Mouse (Mus musculus) ES-E14 (cell line): Measurements from ENCODE around the gene Tet1. TPM values are rescaled to one million over a fixed set of nuclear protein-coding genes. Genes with fewer than 3 reads are reported as not detected.
"Not testable (repeated sequence)": the region's sequence is repeated elsewhere in the genome, so short reads cannot be mapped to it uniquely, and the experiment has no call there.

Experiments
- DNase-seq: peaks from one replicate; pipeline ENCODE4 v3.0.0-alpha.2; 2013; ENCODE audit warnings: low read depth, low spot score
- H3K27ac ChIP-seq: 2 replicates; pipeline ENCODE4 v1.5.1; 2012; ENCODE audit warnings: low read depth, mild to moderate bottlenecking, low read length, moderate library complexity, mixed read lengths; ENCODE audit not compliant: poor library complexity, insufficient read depth, severe bottlenecking
- H3K36me3 ChIP-seq: 2 replicates; pipeline ENCODE4 v1.6.1; 2012; ENCODE audit warnings: mild to moderate bottlenecking, low read length, moderate library complexity, mixed read lengths; ENCODE audit not compliant: control insufficient read depth, poor library complexity, insufficient read depth, severe bottlenecking
- H3K4me1 ChIP-seq, 2 experiments: fragments of 150-350 bp in 1 of 2; sonication (generic) in 1 of 2; 2 replicates each; pipeline ENCODE4 v1.6.1; 2012; ENCODE audit warnings: low read length in 2 of 2, mild to moderate bottlenecking in 1 of 2, mixed read lengths in 1 of 2; ENCODE audit not compliant: control insufficient read depth in 2 of 2, insufficient read depth in 2 of 2, poor library complexity in 1 of 2
- H3K4me3 ChIP-seq, 2 experiments: fragments of 150-350 bp in 1 of 2; sonication (generic) in 1 of 2; 2 replicates each; pipeline ENCODE4 v1.5.1; 2012; ENCODE audit warnings: low read length in 2 of 2, low read depth in 1 of 2, mild to moderate bottlenecking in 1 of 2, mixed read lengths in 1 of 2; ENCODE audit not compliant: insufficient read depth in 1 of 2, poor library complexity in 1 of 2, severe bottlenecking in 1 of 2
- H3K9ac ChIP-seq: 2 replicates; pipeline ENCODE4 v1.6.1; 2012; ENCODE audit warnings: low read depth, mild to moderate bottlenecking, low read length, mixed read lengths; ENCODE audit not compliant: poor library complexity, insufficient read depth, severe bottlenecking
- H3K9me3 ChIP-seq: fragments of 150-350 bp; sonication (generic); 2 replicates; pipeline ENCODE4 v1.6.1; 2012; ENCODE audit warnings: low read depth, mild to moderate bottlenecking, low read length; ENCODE audit not compliant: control insufficient read depth, insufficient read depth
- CHD2 ChIP-seq: IDR thresholded peaks from 2 replicates; pipeline ENCODE4 v1.6.1; 2014; ENCODE audit warnings: mild to moderate bottlenecking, low read depth, low read length, inconsistent platforms
- HCFC1 ChIP-seq: IDR thresholded peaks from 2 replicates; pipeline ENCODE4 v1.6.1; 2012; ENCODE audit warnings: low read length, inconsistent platforms, borderline replicate concordance; ENCODE audit not compliant: insufficient read depth
- MAFK ChIP-seq: IDR thresholded peaks from 2 replicates; pipeline ENCODE4 v1.6.1; 2014; ENCODE audit warnings: mild to moderate bottlenecking, low read depth, low read length, inconsistent platforms; ENCODE audit not compliant: insufficient read depth
- ZC3H11A ChIP-seq: IDR thresholded peaks from 2 replicates; pipeline ENCODE4 v1.6.1; 2012; ENCODE audit warnings: low read depth, mild to moderate bottlenecking, inconsistent platforms, low read length, borderline replicate concordance
- ZNF384 ChIP-seq: IDR thresholded peaks from 2 replicates; pipeline ENCODE4 v1.6.1; 2012; ENCODE audit warnings: low read depth, low read length, inconsistent platforms
- in situ Hi-C, 2 experiments: fragments of 600-800 bp; cut with MboI; formaldehyde crosslinking; loops; one replicate each; pipeline ENCODE4 v1.15.1; 2025; ENCODE audit warnings: low sequenced_read_pairs in 2 of 2, inconsistent platforms in 1 of 2; ENCODE audit not compliant: unreplicated experiment in 2 of 2
- total RNA-seq: library from RNA; depleted of rRNA; stranded (reverse); fragments of 300-350 nt; gene quantifications from 2 replicates; pipeline ENCODE4 v1.2.3, GENCODE M21; 2012; rRNA removed

Tet1 gene
- 307 and 557 TPM in 2 replicates for total RNA-seq

- H3K27ac ChIP-seq, H3K4me1 ChIP-seq, H3K9ac ChIP-seq, H3K36me3 ChIP-seq, H3K9me3 ChIP-seq, in situ Hi-C loops, DNase-seq: not testable (repeated sequence)
- H3K4me3 ChIP-seq: peak within 1 kb of the TSS in 1 of 2 experiments; percentile 53; a peak in 1 of 4 replicates
Measured at GRCm38 (mm10) chr10:62908896-62909295, at the start of gene Tet1. Tet1 (minus strand) TSS chr10:62908996.

- in situ Hi-C loops: no loop called here
- H3K4me3 ChIP-seq: no peak overlapping the region
Measured at GRCm38 (mm10) chr10:62948551-62948950, 39.8 kb upstream of the Tet1 start.

GRCm38 (mm10) chr10:62946738-62947471 is 38.1 kb upstream of the Tet1 start, which contains the start of gene Dna2:
Dna2 (plus strand) TSS chr10:62947026.
- TF ChIP-seq ZNF384 (no peak), MAFK (no peak), HCFC1 (no peak), CHD2 (no peak), ZC3H11A (no peak)
- Histone ChIP-seq H3K27ac (peak within 1 kb of the TSS; percentile 70; the same call in 1 of the 2 replicates), H3K36me3 (peaks cover 14% of the 10 kb centered on the region), H3K9ac (peak within 1 kb of the TSS; percentile 90), H3K4me3 (peak within 1 kb of the TSS; percentile 85 to 91), H3K9me3 (no peaks in the 10 kb centered on the region), H3K4me1 (peaks cover 0 to 2% of the 10 kb centered on the region in 2 experiments; a peak in 1 of 4 replicates)
- in situ Hi-C loops: no loop called here
- DNase-seq: peak; percentile 65

More at GRCm38 (mm10) chr10:62948551-62948950, 39.8 kb upstream of the Tet1 start:
- TF ChIP-seq ZC3H11A (no peak), CHD2 (no peak)
- peaks cover 2 to 4% of the 10 kb centered on the region in 2 experiments; a peak in 2 of 4 replicates for H3K4me1 ChIP-seq
- H3K9me3 ChIP-seq: no peaks in the 10 kb centered on the region
- H3K36me3 ChIP-seq: peaks cover 18% of the 10 kb centered on the region
- DNase-seq: no peak
- H3K27ac ChIP-seq: no peak overlapping the region
- H3K9ac ChIP-seq: no peak overlapping the region

GRCm38 (mm10) chr10:62944975-62945580 is 36.3 kb upstream of the Tet1 start:
- TF ChIP-seq ZC3H11A (no peak), HCFC1 (no peak), MAFK (no peak), ZNF384 (no peak)
- H3K36me3 ChIP-seq: peaks cover 5% of the 10 kb centered on the region; the same call in 1 of the 2 replicates
- H3K9me3 ChIP-seq: no peaks in the 10 kb centered on the region
- no peak overlapping the region for H3K27ac ChIP-seq
- in situ Hi-C loops: no loop called here
- no peak overlapping the region for H3K4me3 ChIP-seq
- peaks cover 0 to 2% of the 10 kb centered on the region in 2 experiments; a peak in 1 of 4 replicates for H3K4me1 ChIP-seq
- H3K9ac ChIP-seq: no peak overlapping the region
- no peak for DNase-seq
